Mouse (Mus musculus) forebrain, embryonic 16.5 days (tissue): Measurements from ENCODE around the gene Clptm1. TPM values are rescaled to one million over a fixed set of nuclear protein-coding genes. Genes with fewer than 3 reads are reported as not detected.

Source experiments
- ATAC-seq: fragments of 200-750 bp; cut with Nextera tagmentation; 2 replicates; pipeline ENCODE4 v1.8.0; 2017; ENCODE audit warnings: mild to moderate bottlenecking, moderate library complexity
- H3K27ac ChIP-seq: fragments of 300-500 bp; sonication (generic); 2 replicates; pipeline ENCODE4 v1.5.1; 2014; ENCODE audit warnings: low read length, control low read depth
- H3K27me3 ChIP-seq: fragments of 300-500 bp; sonication (generic); replicated peaks from 2 replicates; pipeline ENCODE4 v1.6.1; 2014; ENCODE audit warnings: low read length; ENCODE audit not compliant: control insufficient read depth, insufficient read depth
- H3K36me3 ChIP-seq: fragments of 300-500 bp; sonication (generic); 2 replicates; pipeline ENCODE4 v1.6.1; 2014; ENCODE audit not compliant: control insufficient read depth, insufficient read depth
- H3K4me1 ChIP-seq: fragments of 300-500 bp; sonication (generic); replicated peaks from 2 replicates; pipeline ENCODE4 v1.6.1; 2014; ENCODE audit warnings: low read length; ENCODE audit not compliant: control insufficient read depth, insufficient read depth
- H3K4me2 ChIP-seq: fragments of 300-500 bp; sonication (generic); 2 replicates; pipeline ENCODE4 v1.6.1; 2014; ENCODE audit warnings: mild to moderate bottlenecking, low read length, control low read depth
- H3K4me3 ChIP-seq: fragments of 300-500 bp; sonication (generic); replicated peaks from 2 replicates; pipeline ENCODE4 v1.5.1; 2014; ENCODE audit warnings: mild to moderate bottlenecking, low read length, control low read depth
- H3K9ac ChIP-seq: fragments of 300-500 bp; sonication (generic); replicated peaks from 2 replicates; pipeline ENCODE4 v1.6.1; 2014; ENCODE audit warnings: low read depth, low read length, control low read depth
- H3K9me3 ChIP-seq: fragments of 300-500 bp; sonication (generic); 2 replicates; pipeline ENCODE4 v1.6.1; 2016; ENCODE audit warnings: low read length; ENCODE audit not compliant: control insufficient read depth
- WGBS: fragments of 180-500 bp; shearing (Covaris S2); extraction: QIAGEN DNeasy Blood & Tissue Kit; methylation state at CpG from one replicate; pipeline ENCODE4 v1.1.7; 2014; 5-methylcytosine and 5-hydroxymethylcytosine counted together
- polyA plus RNA-seq: library from polyadenylated mRNA; unstranded; fragments of >200 nt; fragmentation: Nextera tagmentation; extraction: Ambion mirVana; gene quantifications from 2 replicates; pipeline ENCODE4 v1.2.1, GENCODE M21; 2015

The Clptm1 gene
- polyA plus RNA-seq, 1 experiment from 2014 or later = 92.5 TPM

DNA sequence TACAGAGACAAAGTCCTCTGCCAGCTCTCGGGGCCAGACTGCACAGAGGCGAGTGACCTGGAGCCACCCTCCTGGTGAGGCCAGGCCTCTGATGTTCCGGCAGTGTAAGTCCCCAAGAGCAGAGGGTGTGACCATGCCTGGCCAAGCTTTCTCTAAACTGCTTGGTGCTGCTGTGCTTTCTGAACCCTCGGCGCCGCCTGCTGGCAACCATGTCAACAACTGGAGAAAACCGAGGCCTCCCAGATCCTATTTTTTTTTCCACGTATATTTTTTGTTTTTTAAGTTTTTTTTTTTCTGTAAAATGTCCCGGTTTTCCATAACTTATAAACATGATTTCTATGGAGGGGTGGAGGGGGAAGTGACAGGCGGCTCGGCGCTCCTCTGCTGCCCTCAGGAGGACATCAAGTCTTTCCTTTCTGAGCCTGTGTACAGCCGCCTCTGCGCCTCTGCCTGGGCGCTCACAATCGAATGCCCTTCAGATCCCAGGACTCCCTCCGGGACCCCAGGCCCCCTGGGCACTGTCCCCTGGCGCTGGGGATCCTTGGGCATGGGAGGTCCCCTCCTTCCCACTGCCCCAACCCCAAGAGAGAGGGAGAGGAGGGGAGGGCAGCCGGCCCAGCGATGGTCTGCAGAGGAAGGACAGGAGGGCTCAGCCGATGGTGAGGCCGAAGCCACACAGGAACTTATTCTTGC, 36.4 kb upstream of the Clptm1 start:
- no peak overlapping the region for H3K4me2 ChIP-seq
- H3K4me3 ChIP-seq = no peak overlapping the region
- H3K27me3 ChIP-seq = no peaks in the 10 kb centered on the region
- peak overlapping the region; percentile 4; the same call in 1 of the 2 replicates for H3K27ac ChIP-seq
- no peak overlapping the region for H3K9ac ChIP-seq
- no peaks in the 10 kb centered on the region for H3K9me3 ChIP-seq
- H3K4me1 ChIP-seq = peaks cover 13% of the 10 kb centered on the region
- peak; percentile 26; the same call in 1 of the 2 replicates for ATAC-seq
- 30% methylated on average over 22 of the region's 22 CpGs for WGBS
- no peaks in the 10 kb centered on the region for H3K36me3 ChIP-seq

DNA sequence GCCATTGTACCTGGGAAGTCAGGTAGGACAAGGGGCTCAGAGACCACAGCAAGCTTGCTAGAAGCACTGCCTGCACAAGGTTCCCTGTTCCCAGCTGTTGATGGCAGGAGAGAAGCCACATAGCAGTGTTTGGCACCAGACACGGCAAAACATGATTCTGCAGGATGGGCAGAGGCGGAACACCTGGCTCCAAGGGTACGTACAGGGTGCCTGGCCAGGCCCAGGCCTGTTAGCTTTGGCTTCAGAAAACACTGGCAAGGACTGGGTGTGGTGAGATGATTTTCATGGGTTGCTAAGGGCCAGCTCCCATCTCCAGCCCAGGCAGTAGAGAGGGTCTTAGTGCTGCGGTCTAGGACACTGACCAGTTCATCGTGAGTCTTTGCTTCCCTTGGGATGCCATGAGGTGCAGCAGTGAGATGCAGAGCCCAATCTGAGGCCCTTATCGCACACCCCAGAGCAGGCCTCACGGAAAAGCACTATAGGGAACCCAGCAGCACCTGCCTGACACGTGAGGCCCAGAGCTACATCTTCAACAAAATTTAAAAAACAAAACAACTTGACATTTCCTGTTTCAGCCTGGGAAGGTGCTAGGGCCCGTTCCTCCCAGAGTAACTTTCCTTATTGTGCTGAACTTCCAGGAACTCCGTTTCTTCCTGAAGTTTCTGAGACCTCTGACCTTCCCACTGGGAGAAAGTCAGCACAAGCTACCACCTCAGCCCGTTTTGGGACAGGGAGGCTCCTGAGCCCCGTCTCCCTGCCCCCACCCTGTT, 35.7 kb upstream of the Clptm1 start:
- Histone ChIP-seq H3K4me2 (no peak overlapping the region), H3K36me3 (no peaks in the 10 kb centered on the region), H3K4me3 (no peak overlapping the region), H3K9me3 (no peaks in the 10 kb centered on the region), H3K4me1 (peaks cover 13% of the 10 kb centered on the region), H3K9ac (no peak overlapping the region), H3K27ac (no peak overlapping the region), H3K27me3 (no peaks in the 10 kb centered on the region)
- 64% methylated on average over 12 of the region's 12 CpGs for WGBS
- ATAC-seq = no peak

DNA sequence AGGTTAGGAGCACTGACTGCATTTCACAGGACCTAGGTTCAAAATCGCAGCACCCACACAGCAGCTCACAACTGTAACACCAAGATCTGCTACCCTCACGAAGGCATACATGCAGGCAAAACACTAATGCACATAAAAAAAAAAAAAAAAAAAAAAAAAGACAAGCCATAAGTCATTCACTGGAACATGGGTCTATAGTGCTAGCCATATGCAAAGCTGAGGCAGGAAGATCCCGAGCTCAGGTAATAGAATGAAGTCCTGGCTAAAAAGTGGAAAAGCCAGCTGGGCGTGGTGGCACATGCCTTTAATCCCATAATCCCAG, 35.0 kb upstream of the Clptm1 start:
- H3K27ac ChIP-seq = no peak overlapping the region

DNA sequence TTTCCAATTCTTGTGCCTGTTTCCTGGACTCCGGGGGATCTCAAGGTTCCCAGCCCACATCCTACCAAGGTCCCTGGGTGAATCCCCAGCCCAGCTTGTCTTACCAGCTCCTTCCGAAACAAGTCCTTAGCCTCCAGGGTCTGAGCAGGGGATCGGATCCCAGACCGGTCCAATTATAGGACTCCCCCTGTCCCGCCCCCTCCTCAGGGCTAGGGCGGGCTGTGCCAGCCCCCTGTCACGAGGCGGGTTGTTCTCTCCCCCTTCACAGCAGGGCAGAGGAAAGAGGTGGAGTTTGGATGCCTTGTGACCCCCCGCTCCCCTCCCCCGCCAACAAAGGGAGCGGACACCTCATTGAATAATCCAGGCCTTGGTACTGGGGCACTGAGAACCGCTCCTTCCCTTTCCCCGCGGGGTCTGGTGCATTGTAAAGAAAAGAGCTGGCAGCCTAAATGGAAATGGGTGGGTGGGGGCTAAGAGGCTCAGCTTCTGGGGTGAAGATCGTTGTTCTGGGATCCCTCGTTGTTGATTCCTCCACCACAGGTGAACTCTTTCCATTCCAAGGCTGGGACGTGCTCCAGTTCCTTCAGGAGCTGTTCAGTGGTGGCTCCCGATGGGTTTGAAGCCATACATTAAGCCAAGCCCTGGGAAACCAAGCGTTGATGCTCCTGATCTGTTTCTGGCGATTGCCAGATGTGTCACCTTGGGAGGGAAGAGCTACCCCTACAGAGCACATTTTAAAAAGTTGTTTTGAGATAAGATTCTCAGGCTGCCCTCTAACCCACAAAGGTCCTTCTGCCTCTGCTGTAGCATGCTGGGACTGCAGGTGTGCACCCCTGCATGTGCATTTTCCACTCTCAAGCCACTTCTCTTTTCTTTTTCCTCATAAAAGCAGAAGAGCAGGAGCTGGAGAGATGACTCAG, 34.3 kb upstream of the Clptm1 start, which contains the start of gene Apoe:
Gene Apoe, minus strand, starts transcription at position 282 of the 920 bp plus-strand sequence.
- Histone ChIP-seq H3K9me3 (no peaks in the 10 kb centered on the region), H3K4me1 (peaks cover 13% of the 10 kb centered on the region), H3K36me3 (no peaks in the 10 kb centered on the region), H3K9ac (peak within 1 kb of the TSS; percentile 48), H3K27ac (no peak within 1 kb of the TSS), H3K4me3 (peak within 1 kb of the TSS; percentile 37), H3K4me2 (peak within 1 kb of the TSS; percentile 56), H3K27me3 (no peaks in the 10 kb centered on the region)
- 1% methylated on average over 20 of the region's 20 CpGs for WGBS
- ATAC-seq = peak; percentile 63

More for the DNA sequence above, 35.0 kb upstream of the Clptm1 start:
- Histone ChIP-seq H3K27me3 (no peaks in the 10 kb centered on the region), H3K4me3 (no peak overlapping the region), H3K9ac (no peak overlapping the region), H3K9me3 (no peaks in the 10 kb centered on the region), H3K4me1 (peaks cover 13% of the 10 kb centered on the region), H3K4me2 (no peak overlapping the region), H3K36me3 (no peaks in the 10 kb centered on the region)
- 87% methylated on average over 4 of the region's 4 CpGs for WGBS
- ATAC-seq = no peak

DNA sequence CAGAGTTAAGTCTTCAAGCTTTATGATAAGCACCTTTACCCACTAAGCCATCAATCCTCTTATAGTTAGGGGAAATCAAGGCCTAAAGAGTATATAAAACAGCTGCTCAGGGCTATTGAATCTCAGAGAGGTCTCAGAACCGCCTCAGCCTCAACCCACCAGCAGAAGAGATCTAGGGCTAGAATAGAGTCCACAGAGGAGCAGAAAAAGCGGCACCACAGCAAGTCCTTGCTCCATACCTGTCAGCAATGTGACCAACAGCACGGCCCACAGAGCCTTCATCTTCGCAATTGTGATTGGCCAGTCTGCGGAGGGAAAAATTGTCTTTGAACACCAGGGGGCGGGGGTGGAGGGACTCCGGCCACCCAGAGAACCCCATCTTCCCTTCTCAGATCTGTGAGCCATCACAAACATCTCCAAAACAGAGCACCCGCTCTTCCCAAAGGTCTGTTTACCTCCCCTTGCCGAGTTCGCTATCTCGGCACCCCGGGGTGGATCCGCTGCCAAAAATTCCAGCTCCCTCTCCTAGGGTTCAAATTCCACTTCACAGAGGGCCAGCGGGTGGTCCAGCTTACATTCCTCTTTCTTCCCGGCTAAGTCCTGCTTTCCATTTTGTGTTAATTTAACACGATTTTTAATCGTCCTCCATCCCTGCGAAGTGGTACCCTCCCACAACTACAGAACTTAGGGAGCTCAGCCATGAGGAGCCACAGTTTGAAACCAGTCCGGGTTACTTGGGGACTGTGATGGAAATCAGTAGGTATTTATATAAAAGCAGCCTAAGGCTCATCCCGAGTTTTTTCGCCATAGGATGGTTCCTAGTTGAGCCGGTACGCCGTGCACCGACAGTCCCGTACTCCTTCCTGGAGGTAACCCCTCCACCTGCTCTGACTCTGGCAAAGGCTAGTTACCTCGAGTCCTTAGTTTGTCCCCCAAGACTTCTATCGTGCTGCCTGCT, 33.4 kb upstream of the Clptm1 start:
- H3K4me3 ChIP-seq = peak overlapping the region; percentile 37
- WGBS = 3% methylated on average over 28 of the region's 28 CpGs
- H3K9ac ChIP-seq = peak overlapping the region; percentile 48
- no peaks in the 10 kb centered on the region for H3K36me3 ChIP-seq
- H3K4me1 ChIP-seq = peaks cover 14% of the 10 kb centered on the region
- no peaks in the 10 kb centered on the region for H3K27me3 ChIP-seq
- ATAC-seq = 0 out of 2 replicates have a peak, but pooled peaks have one; percentile 4
- peak overlapping the region; percentile 56 for H3K4me2 ChIP-seq
- H3K27ac ChIP-seq = no peak overlapping the region
- no peaks in the 10 kb centered on the region for H3K9me3 ChIP-seq

DNA sequence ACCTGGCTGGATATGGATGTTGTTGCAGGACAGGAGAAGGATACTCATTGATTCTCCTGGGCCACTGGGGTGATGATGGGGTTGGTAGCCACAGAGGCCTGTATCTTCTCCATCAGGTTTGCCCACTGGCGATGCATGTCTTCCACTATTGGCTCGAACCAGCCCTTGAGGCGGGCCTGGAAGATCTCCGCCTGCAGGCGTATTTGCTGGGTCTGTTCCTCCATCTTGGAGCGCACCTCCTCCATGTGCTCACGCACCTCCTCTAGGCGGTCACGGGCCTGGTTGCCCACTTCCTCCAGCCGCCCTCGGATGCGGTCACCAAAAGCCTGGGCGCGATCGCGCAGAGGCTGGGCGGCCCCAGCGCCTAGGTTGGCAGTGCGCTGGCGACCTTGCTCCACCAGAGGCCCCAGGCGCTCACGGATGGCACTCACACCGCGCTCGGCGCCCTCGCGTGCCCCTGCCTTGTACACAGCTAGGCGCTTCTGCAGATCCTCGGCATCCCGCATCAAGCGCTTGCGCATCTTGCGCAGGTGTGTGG, 31.6 kb upstream of the Clptm1 start:
- Histone ChIP-seq H3K27ac (no peak overlapping the region), H3K36me3 (no peaks in the 10 kb centered on the region), H3K4me2 (no peak overlapping the region), H3K4me1 (peaks cover 16% of the 10 kb centered on the region), H3K4me3 (no peak overlapping the region), H3K9me3 (no peaks in the 10 kb centered on the region), H3K9ac (no peak overlapping the region), H3K27me3 (no peaks in the 10 kb centered on the region)
- 96% methylated on average over 34 of the region's 34 CpGs for WGBS
- no peak for ATAC-seq

DNA sequence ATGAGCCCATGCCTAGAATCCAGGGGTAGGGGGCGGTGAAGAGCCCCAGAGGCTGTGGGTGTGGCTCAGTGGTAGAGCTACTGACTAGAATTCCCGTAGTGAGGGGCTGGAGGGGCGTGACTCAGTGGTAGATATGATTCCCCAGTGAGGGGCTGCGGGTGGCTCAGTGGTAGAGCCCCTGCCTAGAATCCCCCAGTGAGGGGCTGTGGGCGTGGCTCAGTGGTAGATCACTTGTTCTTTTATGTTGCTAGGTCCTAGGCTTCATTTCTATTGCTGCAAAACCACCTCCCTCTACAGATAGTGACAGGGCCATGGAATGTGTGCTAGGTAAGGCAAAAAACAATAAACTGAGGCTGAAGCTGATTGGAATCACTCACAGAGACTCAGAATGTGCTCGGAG, 31.0 kb upstream of the Clptm1 start:
- Histone ChIP-seq H3K9me3 (no peaks in the 10 kb centered on the region), H3K4me1 (peaks cover 16% of the 10 kb centered on the region), H3K27ac (no peak overlapping the region), H3K4me3 (no peak overlapping the region), H3K27me3 (no peaks in the 10 kb centered on the region), H3K4me2 (no peak overlapping the region), H3K36me3 (no peaks in the 10 kb centered on the region), H3K9ac (no peak overlapping the region)
- ATAC-seq = no peak
- WGBS = 86% methylated on average over 6 of the region's 6 CpGs

DNA sequence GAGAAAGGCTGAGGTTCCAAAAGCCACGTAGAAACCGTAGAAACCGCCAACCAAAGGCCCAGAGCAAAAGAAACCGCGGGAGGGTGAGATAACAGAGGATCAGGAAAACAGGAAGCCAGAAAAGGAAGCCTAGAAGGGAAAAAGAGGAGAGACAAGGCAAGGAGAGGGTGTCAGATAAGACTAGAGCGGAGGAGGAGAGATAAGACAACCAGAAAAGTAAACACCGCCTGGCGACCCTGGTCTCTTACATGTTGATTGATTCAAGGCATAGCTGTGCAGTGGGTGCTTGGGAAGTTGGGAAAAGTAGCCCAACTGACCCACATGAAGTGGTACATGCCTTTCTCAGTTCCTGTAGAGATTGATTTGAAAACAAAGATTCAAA, 30.4 kb upstream of the Clptm1 start:
- ATAC-seq = no peak

More for the DNA sequence above, 30.4 kb upstream of the Clptm1 start:
- Histone ChIP-seq H3K9me3 (no peaks in the 10 kb centered on the region), H3K4me2 (no peak overlapping the region), H3K4me1 (peaks cover 16% of the 10 kb centered on the region), H3K27ac (no peak overlapping the region), H3K27me3 (no peaks in the 10 kb centered on the region), H3K4me3 (no peak overlapping the region), H3K9ac (no peak overlapping the region), H3K36me3 (no peaks in the 10 kb centered on the region)
- 62% methylated on average over 8 of the region's 8 CpGs for WGBS
